Mouse (Mus musculus) midbrain, embryonic 13.5 days (tissue): ENCODE measurements around the gene Tex33. TPM values are rescaled to one million over a fixed set of nuclear protein-coding genes. Genes with fewer than 3 reads are reported as not detected.
"Not testable (repeated sequence)": the region's sequence is repeated elsewhere in the genome, so short reads cannot be mapped to it uniquely, and the experiment has no call there.

Experiments
- ATAC-seq: fragments of 200-750 bp; cut with Nextera tagmentation; 2 replicates; pipeline ENCODE4 v1.8.0; 2017; ENCODE audit warnings: mild to moderate bottlenecking, moderate TSS enrichment, moderate library complexity
- H3K27ac ChIP-seq: fragments of 300-500 bp; sonication (generic); 2 replicates; pipeline ENCODE4 v1.5.1; 2015; ENCODE audit warnings: inconsistent platforms, mild to moderate bottlenecking, moderate library complexity
- H3K27me3 ChIP-seq: fragments of 300-500 bp; sonication (generic); 2 replicates; pipeline ENCODE4 v1.6.1; 2015; ENCODE audit warnings: mild to moderate bottlenecking, inconsistent platforms
- H3K36me3 ChIP-seq: fragments of 300-500 bp; sonication (generic); 2 replicates; pipeline ENCODE4 v1.6.1; 2015; ENCODE audit warnings: mild to moderate bottlenecking, inconsistent platforms
- H3K4me1 ChIP-seq: fragments of 300-500 bp; sonication (generic); replicated peaks from 2 replicates; pipeline ENCODE4 v1.6.1; 2015; ENCODE audit warnings: inconsistent platforms
- H3K4me2 ChIP-seq: fragments of 300-500 bp; sonication (generic); replicated peaks from 2 replicates; pipeline ENCODE4 v1.6.1; 2015; ENCODE audit warnings: moderate library complexity, mild to moderate bottlenecking, inconsistent platforms
- H3K4me3 ChIP-seq: fragments of 300-500 bp; sonication (generic); replicated peaks from 2 replicates; pipeline ENCODE4 v1.5.1; 2015; ENCODE audit warnings: mild to moderate bottlenecking, inconsistent platforms
- H3K9ac ChIP-seq: fragments of 300-500 bp; sonication (generic); replicated peaks from 2 replicates; pipeline ENCODE4 v1.6.1; 2015; ENCODE audit warnings: mild to moderate bottlenecking, inconsistent platforms
- H3K9me3 ChIP-seq: fragments of 300-500 bp; sonication (generic); 2 replicates; pipeline ENCODE4 v1.6.1; 2016; ENCODE audit warnings: mild to moderate bottlenecking, inconsistent platforms
- WGBS: fragments of 180-500 bp; shearing (Covaris S2); methylation state at CpG from one replicate; pipeline ENCODE4 v1.1.7; 2015; 5-methylcytosine and 5-hydroxymethylcytosine counted together
- polyA plus RNA-seq: library from polyadenylated mRNA; unstranded; fragments of >200 nt; fragmentation: Nextera tagmentation; extraction: Ambion mirVana; gene quantifications from 2 replicates; pipeline ENCODE4 v1.2.1, GENCODE M21; 2015

The Tex33 gene
- polyA plus RNA-seq, 1 experiment from 2014 or later, result not detected

DNA sequence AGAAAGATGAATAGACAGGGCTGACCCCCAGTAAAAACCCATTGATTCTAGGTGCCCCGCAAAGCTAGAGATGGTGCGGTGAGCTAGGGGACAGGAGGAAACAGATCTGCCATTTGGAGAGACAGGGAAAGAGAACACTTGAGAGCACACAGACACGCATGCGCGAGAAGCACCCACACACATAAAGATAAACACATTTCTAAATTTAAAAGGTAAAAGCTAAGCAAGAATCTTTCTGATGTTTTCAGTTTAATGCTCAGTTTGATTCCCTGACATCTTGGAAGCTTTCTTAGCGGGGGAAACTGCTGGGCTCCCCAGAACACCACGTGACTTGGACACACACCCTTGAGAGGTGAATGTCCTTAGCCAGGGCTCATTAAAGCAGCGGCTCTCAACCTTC lies 28.8 kb downstream of the Tex33 start:
- H3K9me3 ChIP-seq, result peaks cover 6% of the 10 kb centered on the region; the same call in 1 of the 2 replicates
- H3K9ac ChIP-seq, result no peak overlapping the region
- H3K36me3 ChIP-seq, result no peaks in the 10 kb centered on the region
- H3K27ac ChIP-seq, result no peak overlapping the region
- no peaks in the 10 kb centered on the region for H3K4me1 ChIP-seq
- H3K27me3 ChIP-seq, result peaks cover 24% of the 10 kb centered on the region
- WGBS, result 79% methylated on average over 8 of the region's 8 CpGs
- H3K4me3 ChIP-seq, result no peak overlapping the region
- no peak overlapping the region for H3K4me2 ChIP-seq
- ATAC-seq, result no peak

DNA sequence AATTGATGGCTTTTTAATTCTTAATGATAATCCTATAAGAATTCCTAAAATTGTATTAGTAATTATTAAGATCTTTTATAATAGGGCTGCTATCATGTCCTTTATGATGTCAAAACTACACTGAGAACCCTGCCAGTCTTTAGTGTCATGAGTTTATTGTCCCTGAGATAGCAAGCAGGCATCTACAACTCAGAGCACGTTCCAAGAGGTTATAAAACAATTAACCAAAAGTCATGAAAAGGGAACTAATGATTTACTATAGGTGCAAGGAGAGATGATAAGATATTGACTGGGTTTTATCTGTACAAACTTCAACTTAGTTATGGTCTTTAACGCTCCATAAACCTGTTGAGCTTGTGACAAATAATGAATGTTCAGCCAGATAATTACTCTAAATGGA lies 29.8 kb downstream of the Tex33 start:
- Histone ChIP-seq H3K9me3 (peaks cover 6% of the 10 kb centered on the region; the same call in 1 of the 2 replicates), H3K27me3 (peaks cover 24% of the 10 kb centered on the region), H3K27ac (no peak overlapping the region), H3K4me3 (no peak overlapping the region), H3K36me3 (no peaks in the 10 kb centered on the region), H3K4me1 (no peaks in the 10 kb centered on the region), H3K4me2 (no peak overlapping the region), H3K9ac (no peak overlapping the region)
- WGBS, result 88% methylated on average over 2 of the region's 2 CpGs
- ATAC-seq, result no peak

DNA sequence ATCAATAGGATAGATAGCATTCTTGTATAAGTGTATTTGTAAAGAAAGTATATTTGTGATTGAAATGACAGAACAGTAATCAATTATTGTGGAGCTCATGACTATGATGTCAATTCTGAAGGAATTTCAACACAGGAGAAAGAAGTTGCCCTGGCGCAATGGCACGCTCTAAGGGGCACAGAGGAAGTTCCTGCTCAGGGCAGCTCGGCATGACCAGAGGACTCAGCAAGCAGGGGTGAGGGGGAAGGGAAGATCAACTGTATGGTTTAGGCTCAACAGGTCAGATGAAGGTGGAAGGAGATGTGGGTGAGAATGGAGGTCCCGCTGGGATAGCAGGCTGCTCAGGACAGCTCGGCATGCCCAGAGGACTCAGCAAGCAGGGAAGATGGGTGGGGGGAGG lies 40.2 kb downstream of the Tex33 start:
- Histone ChIP-seq H3K27ac (no peak overlapping the region), H3K36me3 (no peaks in the 10 kb centered on the region), H3K9ac (no peak overlapping the region), H3K27me3 (no peaks in the 10 kb centered on the region), H3K4me1 (no peaks in the 10 kb centered on the region), H3K9me3 (no peaks in the 10 kb centered on the region), H3K4me3 (no peak overlapping the region), H3K4me2 (no peak overlapping the region)
- WGBS, result 85% methylated on average over 5 of the region's 5 CpGs
- ATAC-seq, result no peak

DNA sequence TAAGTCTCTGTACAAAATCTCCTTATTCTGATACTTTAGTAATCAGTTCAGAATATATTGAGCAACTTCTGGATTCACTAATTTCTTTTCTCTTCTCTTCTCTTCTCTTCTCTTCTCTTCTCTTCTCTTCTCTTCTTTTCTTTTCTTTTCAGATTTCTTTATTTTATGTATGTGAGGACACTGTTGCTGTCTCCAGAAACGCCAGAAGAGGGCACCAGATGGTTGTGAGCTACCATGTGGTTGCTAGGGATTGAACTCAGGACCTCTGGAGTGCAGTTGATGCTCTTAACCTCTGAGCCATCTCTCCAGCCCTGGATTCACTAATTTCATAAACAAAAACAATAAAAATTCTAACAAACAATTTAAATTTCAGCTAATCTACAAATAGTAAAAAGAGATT lies 40.8 kb downstream of the Tex33 start:
- no peak for ATAC-seq
- 3% methylated on average over 1 of the region's 1 CpGs for WGBS

GRCm38 (mm10) chr15:78351586-78352165 lies 44.0 kb downstream of the Tex33 start:
- no peaks in the 10 kb centered on the region for H3K9me3 ChIP-seq
- H3K27ac ChIP-seq, result no peak overlapping the region
- ATAC-seq, result no peak
- no peaks in the 10 kb centered on the region for H3K4me1 ChIP-seq
- H3K36me3 ChIP-seq, result no peaks in the 10 kb centered on the region
- no peaks in the 10 kb centered on the region for H3K27me3 ChIP-seq
- H3K9ac ChIP-seq, result no peak overlapping the region
- no peak overlapping the region for H3K4me2 ChIP-seq
- 66% methylated on average over 3 of the region's 3 CpGs for WGBS
- no peak overlapping the region for H3K4me3 ChIP-seq

More for the DNA sequence above, 40.8 kb downstream of the Tex33 start:
- Histone ChIP-seq H3K4me1 (no peaks in the 10 kb centered on the region), H3K9me3 (no peaks in the 10 kb centered on the region), H3K4me2 (no peak overlapping the region), H3K9ac (no peak overlapping the region), H3K27ac (no peak overlapping the region), H3K4me3 (no peak overlapping the region), H3K36me3 (no peaks in the 10 kb centered on the region), H3K27me3 (no peaks in the 10 kb centered on the region)

- WGBS, result 95% methylated on average over 3 of the region's 3 CpGs
- no peak for ATAC-seq
- H3K4me1 ChIP-seq, result no peaks in the 10 kb centered on the region
- no peaks in the 10 kb centered on the region for H3K27me3 ChIP-seq
- H3K4me3 ChIP-seq, result no peak overlapping the region
- H3K9me3 ChIP-seq, result no peaks in the 10 kb centered on the region
- no peak overlapping the region for H3K4me2 ChIP-seq
- no peaks in the 10 kb centered on the region for H3K36me3 ChIP-seq
- no peak overlapping the region for H3K27ac ChIP-seq
- H3K9ac ChIP-seq, result no peak overlapping the region
Observed at GRCm38 (mm10) chr15:78344567-78344966, 51.1 kb downstream of the Tex33 start.

GRCm38 (mm10) chr15:78343683-78344082 lies 52.0 kb downstream of the Tex33 start:
- WGBS, result 17% methylated on average over 1 of the region's 1 CpGs

GRCm38 (mm10) chr15:78340919-78341318 lies 54.8 kb downstream of the Tex33 start:
- not testable (repeated sequence) for ATAC-seq

More at GRCm38 (mm10) chr15:78343683-78344082, 52.0 kb downstream of the Tex33 start:
- Histone ChIP-seq H3K9me3 (no peaks in the 10 kb centered on the region), H3K36me3 (no peaks in the 10 kb centered on the region), H3K9ac (no peak overlapping the region), H3K4me1 (no peaks in the 10 kb centered on the region), H3K27ac (no peak overlapping the region), H3K4me2 (no peak overlapping the region), H3K4me3 (no peak overlapping the region), H3K27me3 (no peaks in the 10 kb centered on the region)
- no peak for ATAC-seq

GRCm38 (mm10) chr15:78339627-78340423 lies 55.9 kb downstream of the Tex33 start:
- H3K36me3 ChIP-seq, H3K27ac ChIP-seq, H3K4me2 ChIP-seq, H3K27me3 ChIP-seq, H3K4me1 ChIP-seq, H3K4me3 ChIP-seq, ATAC-seq, H3K9ac ChIP-seq, H3K9me3 ChIP-seq: not testable (repeated sequence)
- WGBS, result 36% methylated on average over 7 of the region's 7 CpGs

More at GRCm38 (mm10) chr15:78340919-78341318, 54.8 kb downstream of the Tex33 start:
- H3K9me3 ChIP-seq, H3K27me3 ChIP-seq, H3K36me3 ChIP-seq, H3K4me3 ChIP-seq, H3K4me1 ChIP-seq, H3K9ac ChIP-seq, H3K4me2 ChIP-seq, H3K27ac ChIP-seq: not testable (repeated sequence)
- 70% methylated on average over 7 of the region's 7 CpGs for WGBS

GRCm38 (mm10) chr15:78334380-78334779 lies 61.3 kb downstream of the Tex33 start:
- Histone ChIP-seq H3K27ac (no peak overlapping the region), H3K9ac (no peak overlapping the region), H3K9me3 (no peaks in the 10 kb centered on the region), H3K4me1 (no peaks in the 10 kb centered on the region), H3K36me3 (no peaks in the 10 kb centered on the region), H3K27me3 (no peaks in the 10 kb centered on the region), H3K4me3 (no peak overlapping the region), H3K4me2 (no peak overlapping the region)
- 89% methylated on average over 3 of the region's 3 CpGs for WGBS
- ATAC-seq, result no peak

DNA sequence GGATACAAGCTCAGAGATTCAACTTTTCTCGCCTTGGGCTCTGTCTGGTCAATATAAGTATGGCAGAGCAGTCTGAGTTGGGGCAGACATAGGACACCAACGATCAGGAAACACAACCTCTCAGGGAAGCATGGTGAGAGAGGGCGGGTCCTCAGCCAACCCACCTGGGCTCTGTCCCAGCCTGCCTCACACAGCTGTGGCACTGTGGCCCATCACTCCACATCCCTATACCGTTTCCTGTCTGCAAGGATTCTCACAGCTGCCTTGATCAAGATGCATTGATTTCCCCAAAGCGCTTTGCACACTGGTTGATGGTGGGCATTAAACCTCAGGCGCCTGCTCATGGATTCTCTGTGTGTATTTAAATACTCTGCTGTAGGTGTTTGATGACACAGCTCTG lies 62.7 kb downstream of the Tex33 start:
- H3K4me2 ChIP-seq, result no peak overlapping the region
- no peak overlapping the region for H3K9ac ChIP-seq
- no peaks in the 10 kb centered on the region for H3K27me3 ChIP-seq
- no peak overlapping the region for H3K4me3 ChIP-seq
- 0 out of 2 replicates have a peak, but pooled peaks cover 3% of the 10 kb centered on the region for H3K4me1 ChIP-seq
- no peak for ATAC-seq
- no peaks in the 10 kb centered on the region for H3K36me3 ChIP-seq
- 76% methylated on average over 6 of the region's 6 CpGs for WGBS
- no peak overlapping the region for H3K27ac ChIP-seq
- no peaks in the 10 kb centered on the region for H3K9me3 ChIP-seq

DNA sequence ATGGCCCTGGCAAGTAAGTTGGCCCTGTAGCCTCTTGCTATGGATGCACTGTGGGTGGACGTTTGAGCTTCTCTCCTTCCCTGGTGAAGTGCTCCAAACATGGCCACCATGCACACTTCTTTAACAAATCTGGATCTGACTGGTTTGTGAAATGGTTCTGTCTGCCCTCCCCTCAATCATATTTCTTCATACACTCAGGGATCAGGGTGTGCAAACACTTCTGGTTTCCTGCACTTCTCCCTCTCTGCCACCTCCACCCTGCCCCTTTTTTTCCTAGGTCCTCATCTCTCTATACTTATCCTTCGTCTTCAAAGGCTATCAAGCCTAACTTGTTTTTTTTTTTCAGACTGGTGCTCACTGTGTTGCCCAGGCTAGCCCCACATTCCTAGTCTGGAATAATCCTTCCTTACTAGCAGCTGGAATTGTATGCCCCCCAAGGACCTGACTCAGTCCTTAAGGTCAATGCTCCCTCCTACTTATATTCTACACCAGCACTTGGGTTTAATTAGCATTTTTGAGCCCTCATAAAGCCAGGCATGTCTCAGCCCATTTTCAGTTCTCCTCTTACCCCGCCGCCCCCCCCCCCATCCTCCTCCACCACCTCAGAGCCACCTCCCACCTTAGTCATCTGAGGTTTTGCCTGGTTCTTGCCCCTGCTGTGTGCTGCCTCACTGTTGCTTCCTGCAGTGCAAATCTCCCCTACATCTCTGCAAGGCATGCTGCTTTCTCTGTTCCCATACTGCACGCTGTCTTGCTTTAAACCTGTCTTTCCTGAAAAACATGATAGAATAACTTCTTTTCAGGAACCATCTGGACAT lies 64.0 kb downstream of the Tex33 start:
- ATAC-seq, result no peak
- Histone ChIP-seq H3K9ac (no peak overlapping the region), H3K27ac (no peak overlapping the region), H3K9me3 (no peaks in the 10 kb centered on the region), H3K4me2 (no peak overlapping the region), H3K4me1 (0 out of 2 replicates have a peak, but pooled peaks cover 3% of the 10 kb centered on the region), H3K27me3 (no peaks in the 10 kb centered on the region), H3K4me3 (no peak overlapping the region), H3K36me3 (no peaks in the 10 kb centered on the region)
- 78% methylated on average over 5 of the region's 5 CpGs for WGBS
